Mouse (Mus musculus) limb, embryonic 14.5 days (tissue): ENCODE results near the gene Gid4. TPM values are rescaled to one million over a fixed set of nuclear protein-coding genes. Genes with fewer than 3 reads are reported as not detected.

Source experiments
- ATAC-seq: fragments of 200-750 bp; cut with Nextera tagmentation; 2 replicates; pipeline ENCODE4 v1.8.0; 2017; ENCODE audit warnings: low read depth, moderate number of reproducible peaks, moderate TSS enrichment; ENCODE audit not compliant: low FRiP score
- DNase-seq: peaks from one replicate; pipeline ENCODE4 v3.0.0-alpha.2; 2015; ENCODE audit warnings: low spot score
- H3K27ac ChIP-seq: fragments of 300-500 bp; sonication (generic); replicated peaks from 2 replicates; pipeline ENCODE4 v1.5.1; 2014; ENCODE audit warnings: low read depth, mild to moderate bottlenecking, low read length, moderate library complexity, mixed read lengths
- H3K27me3 ChIP-seq: fragments of 300-500 bp; sonication (generic); 2 replicates; pipeline ENCODE4 v1.6.1; 2014; ENCODE audit warnings: low read length, mixed read lengths; ENCODE audit not compliant: control insufficient read depth, insufficient read depth
- H3K36me3 ChIP-seq: fragments of 300-500 bp; sonication (generic); 2 replicates; pipeline ENCODE4 v1.6.1; 2014; ENCODE audit warnings: mild to moderate bottlenecking, low read length, moderate library complexity, mixed read lengths; ENCODE audit not compliant: control insufficient read depth, insufficient read depth
- H3K4me1 ChIP-seq: fragments of 300-500 bp; sonication (generic); 2 replicates; pipeline ENCODE4 v1.6.1; 2014; ENCODE audit warnings: antibody characterized with exemption, low read length, mixed read lengths; ENCODE audit not compliant: control insufficient read depth, insufficient read depth
- H3K4me2 ChIP-seq: fragments of 300-500 bp; sonication (generic); replicated peaks from 2 replicates; pipeline ENCODE4 v1.6.1; 2014; ENCODE audit warnings: low read depth, mild to moderate bottlenecking, low read length, moderate library complexity; ENCODE audit not compliant: severe bottlenecking
- H3K4me3 ChIP-seq: fragments of 300-500 bp; sonication (generic); replicated peaks from 2 replicates; pipeline ENCODE4 v1.5.1; 2014; ENCODE audit warnings: low read length
- H3K9ac ChIP-seq: fragments of 300-500 bp; sonication (generic); 2 replicates; pipeline ENCODE4 v1.6.1; 2014; ENCODE audit warnings: mild to moderate bottlenecking, low read depth, low read length, moderate library complexity; ENCODE audit not compliant: severe bottlenecking
- H3K9me3 ChIP-seq: fragments of 300-500 bp; sonication (generic); 2 replicates; pipeline ENCODE4 v1.6.1; 2016; ENCODE audit warnings: low read length; ENCODE audit not compliant: control insufficient read depth
- POLR2A ChIP-seq: fragments of 200-500 bp; IDR thresholded peaks from 2 replicates; pipeline ENCODE4 v1.8.0; 2012; ENCODE audit warnings: inconsistent platforms, mild to moderate bottlenecking, moderate library complexity, borderline replicate concordance; ENCODE audit not compliant: insufficient read depth, insufficient read length; ENCODE audit errors: extremely low read depth
- WGBS: fragments of 180-500 bp; shearing (Covaris S2); extraction: QIAGEN DNeasy Blood & Tissue Kit; methylation state at CpG from one replicate; pipeline ENCODE4 v1.1.7; 2014; 5-methylcytosine and 5-hydroxymethylcytosine counted together
- polyA plus RNA-seq, 2 experiments: library from polyadenylated mRNA; depleted of rRNA in 1 of 2; stranded (reverse) in 1 of 2; unstranded in 1 of 2; fragments of >200 nt; fragmentation: Nextera tagmentation in 1 of 2; extraction: Ambion mirVana in 1 of 2; gene quantifications; 2 replicates each; pipeline versions ENCODE4 v1.2.1 to v1.2.3; 2012 to 2014

Gene Gid4
- polyA plus RNA-seq, 2 experiments, result 20.5 to 28.5 TPM

GRCm38 (mm10) chr11:60416590-60416962 is 369 bp upstream of the Gid4 start:
- Histone ChIP-seq H3K9me3 (no peaks in the 10 kb centered on the region), H3K27ac (peak overlapping the region; percentile 48; the same call in 1 of the 2 replicates), H3K27me3 (no peaks in the 10 kb centered on the region), H3K4me2 (peak overlapping the region; percentile 79), H3K4me1 (peaks cover 15% of the 10 kb centered on the region), H3K9ac (peak overlapping the region; percentile 94), H3K36me3 (no peaks in the 10 kb centered on the region), H3K4me3 (peak overlapping the region; percentile 98)
- WGBS, result 2% methylated on average over 21 of the region's 21 CpGs
- TF ChIP-seq POLR2A, result no peak
- ATAC-seq (peak; percentile 27), DNase-seq (no peak)

- DNase-seq (peak; percentile 32), ATAC-seq (peak; percentile 10; the same call in 1 of the 2 replicates)
- no peak for TF ChIP-seq POLR2A
- Histone ChIP-seq H3K4me3 (peak within 1 kb of the TSS; percentile 98), H3K27ac (peak within 1 kb of the TSS; percentile 88), H3K27me3 (no peaks in the 10 kb centered on the region), H3K9me3 (no peaks in the 10 kb centered on the region), H3K9ac (peak within 1 kb of the TSS; percentile 94), H3K36me3 (no peaks in the 10 kb centered on the region), H3K4me1 (peaks cover 15% of the 10 kb centered on the region), H3K4me2 (peak within 1 kb of the TSS; percentile 88)
- under 1% methylated on average over 25 of the region's 39 CpGs for WGBS
Measured at GRCm38 (mm10) chr11:60417717-60418472, 950 bp downstream of the Gid4 start, which contains the start of gene Atpaf2. TSS of gene Atpaf2 (minus strand) at chr11:60418457.

- WGBS, result 10% methylated on average over 6 of the region's 6 CpGs
- H3K4me2 ChIP-seq, result peak overlapping the region; percentile 88
- H3K27me3 ChIP-seq, result no peaks in the 10 kb centered on the region
- peak overlapping the region; percentile 98 for H3K4me3 ChIP-seq
- ATAC-seq (no peak), DNase-seq (no peak)
- H3K4me1 ChIP-seq, result peaks cover 15% of the 10 kb centered on the region
- peak overlapping the region; percentile 94 for H3K9ac ChIP-seq
- no peaks in the 10 kb centered on the region for H3K9me3 ChIP-seq
- H3K27ac ChIP-seq, result no peak overlapping the region
- no peak for TF ChIP-seq POLR2A
- H3K36me3 ChIP-seq, result no peaks in the 10 kb centered on the region
Measured at GRCm38 (mm10) chr11:60418473-60418803, 1.5 kb downstream of the Gid4 start.

GRCm38 (mm10) chr11:60422046-60422668 is 5.2 kb downstream of the Gid4 start:
- no peak for TF ChIP-seq POLR2A
- WGBS, result 69% methylated on average over 5 of the region's 6 CpGs
- Histone ChIP-seq H3K27ac (no peak overlapping the region), H3K36me3 (peaks cover 18% of the 10 kb centered on the region), H3K4me2 (no peak overlapping the region), H3K27me3 (no peaks in the 10 kb centered on the region), H3K4me3 (no peak overlapping the region), H3K4me1 (peaks cover 11% of the 10 kb centered on the region), H3K9ac (no peak overlapping the region), H3K9me3 (no peaks in the 10 kb centered on the region)
- DNase-seq, result no peak
- ATAC-seq, result no peak

- no peak for TF ChIP-seq POLR2A
- WGBS, result 82% methylated on average over 1 of the region's 1 CpGs
- DNase-seq (no peak), ATAC-seq (no peak)
- Histone ChIP-seq H3K4me3 (no peak overlapping the region), H3K9me3 (no peaks in the 10 kb centered on the region), H3K27ac (no peak overlapping the region), H3K4me2 (no peak overlapping the region), H3K36me3 (peaks cover 27% of the 10 kb centered on the region), H3K9ac (no peak overlapping the region), H3K27me3 (no peaks in the 10 kb centered on the region), H3K4me1 (peaks cover 11% of the 10 kb centered on the region)
Measured at GRCm38 (mm10) chr11:60423006-60423405, 6.1 kb downstream of the Gid4 start.
